Mouse (Mus musculus) heart, embryonic 16.5 days (tissue): ENCODE measurements around the gene Fcor. TPM values are rescaled to one million over a fixed set of nuclear protein-coding genes. Genes with fewer than 3 reads are reported as not detected.

Experiments
- ATAC-seq: fragments of 200-750 bp; cut with Nextera tagmentation; replicated peaks from 2 replicates; pipeline ENCODE4 v1.8.0; 2017; ENCODE audit warnings: moderate number of reproducible peaks; ENCODE audit not compliant: insufficient read depth, low FRiP score; ENCODE audit errors: extremely low read depth
- H3K27ac ChIP-seq: fragments of 300-500 bp; sonication (generic); 2 replicates; pipeline ENCODE4 v1.5.1; 2014; ENCODE audit warnings: mild to moderate bottlenecking, low read length, control low read depth, moderate library complexity
- H3K27me3 ChIP-seq: fragments of 300-500 bp; sonication (generic); 2 replicates; pipeline ENCODE4 v1.6.1; 2014; ENCODE audit warnings: low read length, mixed read lengths; ENCODE audit not compliant: control insufficient read depth, insufficient read depth
- H3K36me3 ChIP-seq: fragments of 300-500 bp; sonication (generic); 2 replicates; pipeline ENCODE4 v1.6.1; 2014; ENCODE audit not compliant: control insufficient read depth, insufficient read depth
- H3K4me1 ChIP-seq: fragments of 300-500 bp; sonication (generic); 2 replicates; pipeline ENCODE4 v1.6.1; 2014; ENCODE audit warnings: low read length, mixed read lengths; ENCODE audit not compliant: control insufficient read depth, insufficient read depth
- H3K4me2 ChIP-seq: fragments of 300-500 bp; sonication (generic); 2 replicates; pipeline ENCODE4 v1.6.1; 2014; ENCODE audit warnings: low read depth, mild to moderate bottlenecking, control low read depth, low read length
- H3K4me3 ChIP-seq: fragments of 300-500 bp; sonication (generic); 2 replicates; pipeline ENCODE4 v1.5.1; 2014; ENCODE audit warnings: mild to moderate bottlenecking, control low read depth, low read length
- H3K9ac ChIP-seq: fragments of 300-500 bp; sonication (generic); 2 replicates; pipeline ENCODE4 v1.6.1; 2014; ENCODE audit warnings: low read length, control low read depth
- H3K9me3 ChIP-seq: fragments of 300-500 bp; sonication (generic); replicated peaks from 2 replicates; pipeline ENCODE4 v1.6.1; 2016; ENCODE audit warnings: low read length; ENCODE audit not compliant: control insufficient read depth
- WGBS: fragments of 180-500 bp; shearing (Covaris S2); extraction: QIAGEN DNeasy Blood & Tissue Kit; methylation state at CpG from one replicate; pipeline ENCODE4 v1.1.7; 2014; 5-methylcytosine and 5-hydroxymethylcytosine counted together
- polyA plus RNA-seq: library from polyadenylated mRNA; unstranded; fragments of >200 nt; fragmentation: Nextera tagmentation; extraction: Ambion mirVana; gene quantifications from 2 replicates; pipeline ENCODE4 v1.2.1, GENCODE M21; 2015

Gene Fcor
- polyA plus RNA-seq, 1 experiment from 2014 or later, result 4.3 TPM

GRCm38 (mm10) chr8:3645804-3646203 lies 26.4 kb downstream of the Fcor start:
- Histone ChIP-seq H3K27ac (no peak overlapping the region), H3K36me3 (no peaks in the 10 kb centered on the region), H3K9ac (no peak overlapping the region), H3K4me1 (no peaks in the 10 kb centered on the region), H3K4me3 (no peak overlapping the region), H3K9me3 (no peaks in the 10 kb centered on the region), H3K27me3 (no peaks in the 10 kb centered on the region), H3K4me2 (no peak overlapping the region)
- ATAC-seq, result no peak
- WGBS, result 25% methylated on average over 5 of the region's 5 CpGs

GRCm38 (mm10) chr8:3631478-3631875 lies 40.7 kb downstream of the Fcor start:
- no peaks in the 10 kb centered on the region for H3K36me3 ChIP-seq
- WGBS, result 9% methylated on average over 8 of the region's 8 CpGs
- peaks cover 5% of the 10 kb centered on the region; the same call in 1 of the 2 replicates for H3K4me1 ChIP-seq
- peak overlapping the region; percentile 54 for H3K4me3 ChIP-seq
- no peak overlapping the region for H3K27ac ChIP-seq
- ATAC-seq, result peak; percentile 15; the same call in 1 of the 2 replicates
- H3K9me3 ChIP-seq, result no peaks in the 10 kb centered on the region
- peak overlapping the region; percentile 85 for H3K4me2 ChIP-seq
- no peaks in the 10 kb centered on the region for H3K27me3 ChIP-seq
- peak overlapping the region; percentile 69 for H3K9ac ChIP-seq

GRCm38 (mm10) chr8:3630647-3631477 lies 41.3 kb downstream of the Fcor start, which contains the start of gene Stxbp2:
Stxbp2 (plus strand) TSS chr8:3630955.
- no peak within 1 kb of the TSS for H3K27ac ChIP-seq
- peak; percentile 85 for ATAC-seq

GRCm38 (mm10) chr8:3628014-3628413 lies 44.1 kb downstream of the Fcor start:
- Histone ChIP-seq H3K9ac (no peak overlapping the region), H3K27me3 (no peaks in the 10 kb centered on the region), H3K4me2 (no peak overlapping the region), H3K4me1 (peaks cover 5% of the 10 kb centered on the region; the same call in 1 of the 2 replicates), H3K27ac (no peak overlapping the region), H3K9me3 (no peaks in the 10 kb centered on the region), H3K4me3 (no peak overlapping the region), H3K36me3 (no peaks in the 10 kb centered on the region)
- no peak for ATAC-seq
- WGBS, result 25% methylated on average over 5 of the region's 5 CpGs

More at GRCm38 (mm10) chr8:3630647-3631477, 41.3 kb downstream of the Fcor start, which contains the start of gene Stxbp2:
- Histone ChIP-seq H3K27me3 (no peaks in the 10 kb centered on the region), H3K4me3 (peak within 1 kb of the TSS; percentile 54), H3K9ac (peak within 1 kb of the TSS; percentile 69), H3K36me3 (no peaks in the 10 kb centered on the region), H3K4me2 (peak within 1 kb of the TSS; percentile 85), H3K9me3 (no peaks in the 10 kb centered on the region), H3K4me1 (peaks cover 5% of the 10 kb centered on the region; the same call in 1 of the 2 replicates)
- WGBS, result 3% methylated on average over 47 of the region's 47 CpGs

GRCm38 (mm10) chr8:3626971-3627370 lies 45.2 kb downstream of the Fcor start:
- Histone ChIP-seq H3K9ac (no peak overlapping the region), H3K4me3 (no peak overlapping the region), H3K4me2 (no peak overlapping the region), H3K36me3 (no peaks in the 10 kb centered on the region), H3K4me1 (peaks cover 8% of the 10 kb centered on the region), H3K9me3 (no peaks in the 10 kb centered on the region), H3K27me3 (no peaks in the 10 kb centered on the region), H3K27ac (no peak overlapping the region)
- WGBS, result 46% methylated on average over 5 of the region's 5 CpGs
- no peak for ATAC-seq

- H3K9ac ChIP-seq, result no peak within 1 kb of the TSS
- H3K27me3 ChIP-seq, result no peaks in the 10 kb centered on the region
- WGBS, result 68% methylated on average over 1 of the region's 1 CpGs
- H3K4me3 ChIP-seq, result no peak within 1 kb of the TSS
- no peaks in the 10 kb centered on the region for H3K9me3 ChIP-seq
- H3K4me2 ChIP-seq, result no peak within 1 kb of the TSS
- no peak for ATAC-seq
- H3K27ac ChIP-seq, result no peak within 1 kb of the TSS
- H3K36me3 ChIP-seq, result no peaks in the 10 kb centered on the region
- peaks cover 13% of the 10 kb centered on the region for H3K4me1 ChIP-seq
Measured at GRCm38 (mm10) chr8:3625445-3625844, 46.7 kb downstream of the Fcor start, which contains the start of gene Pcp2. Pcp2 (minus strand) TSS chr8:3625545.

- WGBS, result 59% methylated on average over 8 of the region's 8 CpGs
- Histone ChIP-seq H3K9me3 (no peaks in the 10 kb centered on the region), H3K4me1 (peaks cover 16% of the 10 kb centered on the region), H3K4me3 (peak overlapping the region; percentile 92), H3K4me2 (peak overlapping the region; percentile 92), H3K36me3 (peaks cover 14% of the 10 kb centered on the region), H3K27me3 (no peaks in the 10 kb centered on the region), H3K27ac (no peak overlapping the region), H3K9ac (no peak overlapping the region)
- no peak for ATAC-seq
Measured at GRCm38 (mm10) chr8:3622119-3622518, 50.0 kb downstream of the Fcor start.

- Histone ChIP-seq H3K4me3 (peak within 1 kb of the TSS; percentile 92), H3K36me3 (peaks cover 20% of the 10 kb centered on the region), H3K27ac (no peak within 1 kb of the TSS), H3K9ac (peak within 1 kb of the TSS; percentile 86), H3K27me3 (no peaks in the 10 kb centered on the region), H3K4me2 (peak within 1 kb of the TSS; percentile 95), H3K4me1 (peaks cover 16% of the 10 kb centered on the region), H3K9me3 (no peaks in the 10 kb centered on the region)
- under 1% methylated on average over 37 of the region's 37 CpGs for WGBS
- ATAC-seq, result peak; percentile 98
Measured at GRCm38 (mm10) chr8:3621199-3621970, 50.8 kb downstream of the Fcor start, which contains the start of the genes Xab2 and Pet100. Xab2 (minus strand) TSS chr8:3621316. Pet100 (plus strand) TSS chr8:3621548.
